Comparison of ENCODE assay signal across 8 mouse cellular contexts in genomic region chr11:54955400-54955734, GRCm38 (mm10). TPM values are rescaled to one million over a fixed set of nuclear protein-coding genes. Genes with fewer than 3 reads are reported as not detected.
A peak's percentile ranks its signal among the peaks of the same experiment; 100 is the strongest.
DNase-seq lines count a peak whose midpoint lies in the region; ATAC-seq and TF ChIP-seq lines count a peak whose summit lies in the region.
"Not testable (repeated sequence)": the region's sequence is repeated elsewhere in the genome, so short reads cannot be mapped to it uniquely, and the experiment has no call there.

No protein-coding gene starts in this region.

- H3K4me3 ChIP-seq in ES-Bruce4 (ENCODE audit: low read depth, low read length), result peak overlapping the region; percentile 69
- H3K4me3 ChIP-seq in embryonic facial prominence, embryonic 14.5 days (ENCODE audit: low read depth, low read length), result peak overlapping the region; percentile 74
- peak overlapping the region; percentile 83 for H3K4me3 ChIP-seq in gastrocnemius, adult 2 months
- H3K4me3 ChIP-seq in hindbrain, embryonic 13.5 days, result peak overlapping the region; percentile 72
- H3K4me3 ChIP-seq in kidney, postnatal 0 days (replicated peaks; ENCODE audit: low read depth, low read length), result peak overlapping the region; percentile 84
- peak overlapping the region; percentile 79 to 85 for H3K4me3 ChIP-seq in liver, embryonic 14.5 days (ENCODE audit: insufficient read depth in 1 of 2, low read depth in 2 of 2, low read length in 2 of 2)
- H3K4me3 ChIP-seq in midbrain, embryonic 12.5 days, result peak overlapping the region; percentile 92
- H3K4me3 ChIP-seq in small intestine, adult 2 months (ENCODE audit: low read depth, low read length), result peak overlapping the region; percentile 90

- not testable (repeated sequence) for TF ChIP-seq POLR2A in ES-Bruce4 (IDR thresholded peaks at IDR 0.05; ENCODE audit: insufficient read depth, low read length); small intestine, adult 2 months (IDR thresholded peaks at IDR 0.05; ENCODE audit: low read depth, low read length)

- intact Hi-C loops in gastrocnemius, adult 2 months (cut with DNase I), result not testable (repeated sequence)

- ATAC-seq in embryonic facial prominence, embryonic 14.5 days (ENCODE audit: low read depth); hindbrain, embryonic 13.5 days (ENCODE audit: low FRiP score); kidney, postnatal 0 days (replicated peaks; ENCODE audit: low FRiP score, low read depth); liver, embryonic 14.5 days (ENCODE audit: insufficient read depth); midbrain, embryonic 12.5 days (ENCODE audit: low FRiP score, low read depth): not testable (repeated sequence)

- not testable (repeated sequence) for H3K36me3 ChIP-seq in ES-Bruce4 (ENCODE audit: control insufficient read depth, insufficient read depth, low read length, poor library complexity, severe bottlenecking); embryonic facial prominence, embryonic 14.5 days (ENCODE audit: control insufficient read depth, insufficient read depth, low read length); hindbrain, embryonic 13.5 days; kidney, postnatal 0 days (ENCODE audit: insufficient read depth, low read length); liver, embryonic 14.5 days (replicated peaks; ENCODE audit: control insufficient read depth, insufficient read depth, low read depth); midbrain, embryonic 12.5 days
- H3K36me3 ChIP-seq in small intestine, adult 2 months (ENCODE audit: control insufficient read depth, insufficient read depth, low read length), result peaks cover 11% of the 10 kb centered on the region

- H3K27ac ChIP-seq in ES-Bruce4 (ENCODE audit: insufficient read depth, low read length); embryonic facial prominence, embryonic 14.5 days (replicated peaks; ENCODE audit: low read depth, low read length): not testable (repeated sequence)
- peak overlapping the region; percentile 99 for H3K27ac ChIP-seq in gastrocnemius, adult 2 months
- H3K27ac ChIP-seq in hindbrain, embryonic 13.5 days, result peak overlapping the region; percentile 92; the same call in 1 of the 2 replicates
- peak overlapping the region; percentile 91; the same call in 1 of the 2 replicates for H3K27ac ChIP-seq in kidney, postnatal 0 days
- H3K27ac ChIP-seq in liver, embryonic 14.5 days, result peak overlapping the region; percentile 70
- peak overlapping the region; percentile 87; the same call in 1 of the 2 replicates for H3K27ac ChIP-seq in midbrain, embryonic 12.5 days (replicated peaks)
- H3K27ac ChIP-seq in small intestine, adult 2 months (ENCODE audit: insufficient read depth, low read depth, low read length), result peak overlapping the region; percentile 97

- H3K9me3 ChIP-seq in ES-Bruce4 (replicated peaks; ENCODE audit: control insufficient read depth, insufficient read depth, low read length, poor library complexity, severe bottlenecking); embryonic facial prominence, embryonic 14.5 days (ENCODE audit: control insufficient read depth, low read length); hindbrain, embryonic 13.5 days; kidney, postnatal 0 days (replicated peaks; ENCODE audit: low read length); liver, embryonic 14.5 days (ENCODE audit: control insufficient read depth, low read length); midbrain, embryonic 12.5 days: not testable (repeated sequence)

- peak overlapping the region; percentile 93 for H3K9ac ChIP-seq in ES-Bruce4 (ENCODE audit: low read depth, poor library complexity, severe bottlenecking)
- H3K9ac ChIP-seq in embryonic facial prominence, embryonic 14.5 days (ENCODE audit: low read depth, low read length), result peak overlapping the region; percentile 78
- H3K9ac ChIP-seq in hindbrain, embryonic 13.5 days, result peak overlapping the region; percentile 85
- peak overlapping the region; percentile 91 for H3K9ac ChIP-seq in kidney, postnatal 0 days (ENCODE audit: low read depth, low read length)
- peak overlapping the region; percentile 81 for H3K9ac ChIP-seq in liver, embryonic 14.5 days (replicated peaks)
- H3K9ac ChIP-seq in midbrain, embryonic 12.5 days (replicated peaks), result peak overlapping the region; percentile 83

- not testable (repeated sequence) for H3K4me1 ChIP-seq in ES-Bruce4 (ENCODE audit: control insufficient read depth, insufficient read depth, low read length); embryonic facial prominence, embryonic 14.5 days (ENCODE audit: control insufficient read depth, insufficient read depth, low read length)
- H3K4me1 ChIP-seq in hindbrain, embryonic 13.5 days (replicated peaks), result peaks cover 27% of the 10 kb centered on the region
- H3K4me1 ChIP-seq in kidney, postnatal 0 days (replicated peaks; ENCODE audit: insufficient read depth, low read length), result peaks cover 12% of the 10 kb centered on the region; the same call in 1 of the 2 replicates
- H3K4me1 ChIP-seq in liver, embryonic 14.5 days (replicated peaks; ENCODE audit: control insufficient read depth in 2 of 2, insufficient read depth in 2 of 2, low read length in 1 of 2), result peaks cover 6 to 16% of the 10 kb centered on the region in 2 experiments
- peaks cover 15% of the 10 kb centered on the region for H3K4me1 ChIP-seq in midbrain, embryonic 12.5 days
- H3K4me1 ChIP-seq in small intestine, adult 2 months (ENCODE audit: control insufficient read depth, insufficient read depth, insufficient read length, low read length), result peaks cover 40% of the 10 kb centered on the region

- H3K27me3 ChIP-seq in ES-Bruce4 (ENCODE audit: control insufficient read depth, insufficient read depth, low read length, poor library complexity, severe bottlenecking); embryonic facial prominence, embryonic 14.5 days (replicated peaks; ENCODE audit: control insufficient read depth, insufficient read depth, low read length); hindbrain, embryonic 13.5 days; kidney, postnatal 0 days (ENCODE audit: insufficient read depth, low read length); liver, embryonic 14.5 days (ENCODE audit: control insufficient read depth, insufficient read depth, low read length); midbrain, embryonic 12.5 days; small intestine, adult 2 months (ENCODE audit: control insufficient read depth, insufficient read depth, low read length): not testable (repeated sequence)

- not testable (repeated sequence) for TF ChIP-seq CTCF in ES-Bruce4 (IDR thresholded peaks at IDR 0.05; ENCODE audit: low read depth, low read length); gastrocnemius, adult 2 months (IDR thresholded peaks at IDR 0.05); kidney, postnatal 0 days (IDR thresholded peaks at IDR 0.05; ENCODE audit: low read depth); liver, embryonic 14.5 days (IDR thresholded peaks at IDR 0.05; ENCODE audit: low read depth); small intestine, adult 2 months (IDR thresholded peaks at IDR 0.05; ENCODE audit: extremely low read depth, insufficient read length, insufficient replicate concordance, low read depth, low read length)

- not testable (repeated sequence) for DNase-seq in embryonic facial prominence, embryonic 14.5 days (ENCODE audit: low spot score); gastrocnemius, adult 2 months; kidney, postnatal 0 days (ENCODE audit: low spot score); liver, embryonic 14.5 days (ENCODE audit: low read depth in 3 of 3, low spot score in 3 of 3)

- WGBS in embryonic facial prominence, embryonic 14.5 days, result 40% methylated on average over 10 of the region's 10 CpGs
- 45% methylated on average over 10 of the region's 10 CpGs for WGBS in hindbrain, embryonic 13.5 days
- 41% methylated on average over 10 of the region's 10 CpGs for WGBS in kidney, postnatal 0 days
- WGBS in liver, embryonic 14.5 days (ENCODE audit: insufficient replicate concordance), result 27% methylated on average over 10 of the region's 10 CpGs
- 41% methylated on average over 10 of the region's 10 CpGs for WGBS in midbrain, embryonic 12.5 days
- WGBS in small intestine, adult 2 months, result 22% methylated on average over 10 of the region's 10 CpGs

- TF ChIP-seq EP300 in ES-Bruce4 (IDR thresholded peaks at IDR 0.05; ENCODE audit: insufficient read depth, low read depth, low read length); liver, embryonic 14.5 days (IDR thresholded peaks at IDR 0.05; ENCODE audit: low read depth): not testable (repeated sequence)

- H3K4me2 ChIP-seq in embryonic facial prominence, embryonic 14.5 days (ENCODE audit: low read depth, low read length), result peak overlapping the region; percentile 54
- H3K4me2 ChIP-seq in hindbrain, embryonic 13.5 days, result peak overlapping the region; percentile 64
- peak overlapping the region; percentile 70 for H3K4me2 ChIP-seq in kidney, postnatal 0 days (ENCODE audit: low read length)
- peak overlapping the region; percentile 74 for H3K4me2 ChIP-seq in liver, embryonic 14.5 days (ENCODE audit: low read depth)
- H3K4me2 ChIP-seq in midbrain, embryonic 12.5 days (replicated peaks), result peak overlapping the region; percentile 72

RNA-seq across cellular contexts. Expression of gene Tnip1, which starts 7.3 kb away (rescaled TPM):
- polyA plus RNA-seq in ES-Bruce4 (2011; ENCODE audit: insufficient read depth, insufficient read length, low read depth, missing spikeins), result 33.2 and 42.6 TPM in 2 replicates
- polyA plus RNA-seq in embryonic facial prominence, embryonic 14.5 days (2014; fragmentation: Nextera tagmentation; extraction: Ambion mirVana), result 20.4 and 21.0 TPM in 2 replicates
- 10 to 100 TPM; 29.8 to 31.7 TPM for total RNA-seq in gastrocnemius, adult 2 months (2021)
- 19.3 TPM in 2 replicates for polyA plus RNA-seq in hindbrain, embryonic 13.5 days (2015; fragmentation: Nextera tagmentation; extraction: Ambion mirVana)
- polyA plus RNA-seq in kidney, postnatal 0 days (2015; fragmentation: Nextera tagmentation; extraction: Ambion mirVana), result 17.5 and 20.3 TPM in 2 replicates
- polyA plus RNA-seq in liver, embryonic 14.5 days (2012; rRNA removed), result 3.4 and 5.2 TPM in 2 replicates
- 3.6 and 3.7 TPM in 2 replicates for polyA plus RNA-seq in liver, embryonic 14.5 days (2014; fragmentation: Nextera tagmentation; extraction: Ambion mirVana)
- 12.6 and 13.6 TPM in 2 replicates for polyA plus RNA-seq in midbrain, embryonic 12.5 days (2016; fragmentation: Nextera tagmentation; extraction: Ambion mirVana)
- 47.9 and 122 TPM in 2 replicates for polyA plus RNA-seq in small intestine, adult 2 months (2012; rRNA removed)

RNA-seq across cellular contexts. Expression of gene Gpx3, which starts 53.1 kb away (rescaled TPM):
- 50.8 and 52.4 TPM in 2 replicates for polyA plus RNA-seq in ES-Bruce4 (2011; ENCODE audit: insufficient read depth, insufficient read length, low read depth, missing spikeins)
- 67.7 and 89.8 TPM in 2 replicates for polyA plus RNA-seq in embryonic facial prominence, embryonic 14.5 days (2014; fragmentation: Nextera tagmentation; extraction: Ambion mirVana)
- total RNA-seq in gastrocnemius, adult 2 months (2021), result 100 to 1,000 TPM in 1 of 2 experiments, 10 to 100 TPM in 1; 46.5 to 139 TPM
- 50.2 and 54.0 TPM in 2 replicates for polyA plus RNA-seq in hindbrain, embryonic 13.5 days (2015; fragmentation: Nextera tagmentation; extraction: Ambion mirVana)
- 1,362 and 1,474 TPM in 2 replicates for polyA plus RNA-seq in kidney, postnatal 0 days (2015; fragmentation: Nextera tagmentation; extraction: Ambion mirVana)
- 8.3 and 10.6 TPM in 2 replicates for polyA plus RNA-seq in liver, embryonic 14.5 days (2012; rRNA removed)
- polyA plus RNA-seq in liver, embryonic 14.5 days (2014; fragmentation: Nextera tagmentation; extraction: Ambion mirVana), result 26.4 and 27.0 TPM in 2 replicates
- polyA plus RNA-seq in midbrain, embryonic 12.5 days (2016; fragmentation: Nextera tagmentation; extraction: Ambion mirVana), result 36.1 and 39.7 TPM in 2 replicates
- polyA plus RNA-seq in small intestine, adult 2 months (2012; rRNA removed), result 52.2 and 90.3 TPM in 2 replicates

Comparison
In these comparisons a context has a peak if more than half of its experiments do, and no peak if none do; other contexts are left out.
1. RNA of gene Gpx3, which starts 53.1 kb away (polyA plus RNA-seq): 1,362 to 1,474 TPM in kidney, postnatal 0 days; 52.2 to 90.3 TPM in small intestine, adult 2 months, 67.7 to 89.8 TPM in embryonic facial prominence, embryonic 14.5 days, 50.8 to 52.4 TPM in ES-Bruce4, 50.2 to 54.0 TPM in hindbrain, embryonic 13.5 days, 36.1 to 39.7 TPM in midbrain, embryonic 12.5 days and 8.3 to 27.0 TPM in liver, embryonic 14.5 days; every median in the first group is over 10 times any median in the second.
2. Peak in every context shown above with its lines, with median percentiles within 50 percentile points of each other: H3K4me3 ChIP-seq, H3K9ac ChIP-seq and H3K4me2 ChIP-seq.